Mouse (Mus musculus) embryonic fibroblast, embryonic 13.5 days (primary cell): ENCODE measurements around the gene Cnst.

Experiments
- CTCF ChIP-seq: IDR thresholded peaks from 2 replicates; pipeline ENCODE4 v1.5.1; 2011; ENCODE audit warnings: mild to moderate bottlenecking, control low read depth, low read length, moderate library complexity, borderline replicate concordance; ENCODE audit not compliant: insufficient read depth
- POLR2A ChIP-seq: IDR thresholded peaks from 2 replicates; pipeline ENCODE4 v1.6.1; 2011; ENCODE audit warnings: low read depth, mild to moderate bottlenecking, control low read depth, low read length, moderate library complexity

DNA sequence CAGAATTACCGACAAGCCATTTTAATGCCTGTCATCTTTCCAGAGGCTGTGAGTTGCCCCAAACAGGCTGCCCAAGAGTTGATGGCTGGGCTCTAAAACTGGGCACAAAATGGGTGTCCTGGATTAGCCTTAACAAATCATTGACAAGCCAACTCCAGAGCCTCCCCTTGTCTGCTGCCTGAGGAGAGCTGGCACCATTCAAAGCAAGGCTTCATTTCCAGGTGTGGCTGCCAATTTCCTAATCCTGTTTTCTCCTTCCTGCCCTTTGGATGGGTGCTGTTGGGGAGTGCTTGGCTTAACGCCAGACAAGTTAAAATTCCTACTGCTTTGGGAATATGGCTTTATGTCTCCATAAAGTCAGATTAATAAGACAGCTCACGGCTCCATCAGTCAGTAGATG is 98.0 kb downstream of the Cnst start:
- TF ChIP-seq POLR2A = no peak
- no peak for TF ChIP-seq CTCF
